Mouse (Mus musculus): Measurements from ENCODE around the gene Fam227a.
A peak's percentile ranks its signal among the peaks of the same experiment; 100 is the strongest.
"Not testable (repeated sequence)": the region's sequence is repeated elsewhere in the genome, so short reads cannot be mapped to it uniquely, and the experiment has no call there.

The Fam227a gene

GRCm38 (mm10) chr15:79685141-79685641 lies 26.4 kb upstream of the Fam227a start:
- no peak for ATAC-seq (ENCODE audit: insufficient number of reproducible peaks, low FRiP score, low TSS enrichment)

GRCm38 (mm10) chr15:79684616-79685015 lies 25.9 kb upstream of the Fam227a start:
- ATAC-seq (ENCODE audit: insufficient number of reproducible peaks, low FRiP score, low TSS enrichment), result no peak

- no peak for ATAC-seq (ENCODE audit: insufficient number of reproducible peaks, low FRiP score, low TSS enrichment)
These were observed 25.1 kb upstream of the Fam227a start for GRCm38 (mm10) chr15:79683707-79684465.

- no peak for ATAC-seq (ENCODE audit: insufficient number of reproducible peaks, low FRiP score, low TSS enrichment)
These were observed 24.4 kb upstream of the Fam227a start for GRCm38 (mm10) chr15:79683146-79683545.

GRCm38 (mm10) chr15:79681973-79682372 lies 23.2 kb upstream of the Fam227a start:
- ATAC-seq (ENCODE audit: insufficient number of reproducible peaks, low FRiP score, low TSS enrichment), result no peak

- ATAC-seq (ENCODE audit: insufficient number of reproducible peaks, low FRiP score, low TSS enrichment), result no peak
These were observed 19.2 kb upstream of the Fam227a start for GRCm38 (mm10) chr15:79677936-79678335.

GRCm38 (mm10) chr15:79671828-79672348 lies 13.1 kb upstream of the Fam227a start:
- not testable (repeated sequence) for ATAC-seq (ENCODE audit: insufficient number of reproducible peaks, low FRiP score, low TSS enrichment)

- ATAC-seq (ENCODE audit: insufficient number of reproducible peaks, low FRiP score, low TSS enrichment), result peak; percentile 17; the same call in 1 of the 2 replicates
These were observed 12.2 kb upstream of the Fam227a start for GRCm38 (mm10) chr15:79670972-79671299.

GRCm38 (mm10) chr15:79670249-79670971 lies 11.7 kb upstream of the Fam227a start, which contains the start of gene Tomm22:
TSS of gene Tomm22 (plus strand) at chr15:79670861.
- ATAC-seq (ENCODE audit: insufficient number of reproducible peaks, low FRiP score, low TSS enrichment), result peak; percentile 97

- ATAC-seq (ENCODE audit: insufficient number of reproducible peaks, low FRiP score, low TSS enrichment), result no peak
These were observed 10.4 kb upstream of the Fam227a start for GRCm38 (mm10) chr15:79669195-79669594.

- ATAC-seq (ENCODE audit: insufficient number of reproducible peaks, low FRiP score, low TSS enrichment), result no peak
These were observed 5.9 kb upstream of the Fam227a start for GRCm38 (mm10) chr15:79664666-79665065.

GRCm38 (mm10) chr15:79661852-79662251 lies 3.1 kb upstream of the Fam227a start:
- ATAC-seq (ENCODE audit: insufficient number of reproducible peaks, low FRiP score, low TSS enrichment), result no peak

GRCm38 (mm10) chr15:79657837-79658530 lies 772 bp downstream of the Fam227a start:
- 0 out of 2 replicates have a peak, but pooled peaks have one; percentile 42 for ATAC-seq (ENCODE audit: insufficient number of reproducible peaks, low FRiP score, low TSS enrichment)

- ATAC-seq (ENCODE audit: insufficient number of reproducible peaks, low FRiP score, low TSS enrichment), result no peak
These were observed 2.3 kb downstream of the Fam227a start for GRCm38 (mm10) chr15:79656451-79656850.

- no peak for ATAC-seq (ENCODE audit: insufficient number of reproducible peaks, low FRiP score, low TSS enrichment)
These were observed 7.3 kb downstream of the Fam227a start for GRCm38 (mm10) chr15:79651481-79651880.

GRCm38 (mm10) chr15:79650569-79650968 lies 8.2 kb downstream of the Fam227a start:
- no peak for ATAC-seq (ENCODE audit: insufficient number of reproducible peaks, low FRiP score, low TSS enrichment)

GRCm38 (mm10) chr15:79648130-79648529 lies 10.6 kb downstream of the Fam227a start:
- no peak for ATAC-seq (ENCODE audit: insufficient number of reproducible peaks, low FRiP score, low TSS enrichment)

- no peak for ATAC-seq (ENCODE audit: insufficient number of reproducible peaks, low FRiP score, low TSS enrichment)
These were observed 13.3 kb downstream of the Fam227a start for GRCm38 (mm10) chr15:79645483-79645882.

GRCm38 (mm10) chr15:79641135-79641817 lies 17.5 kb downstream of the Fam227a start:
- no peak for ATAC-seq (ENCODE audit: insufficient number of reproducible peaks, low FRiP score, low TSS enrichment)

GRCm38 (mm10) chr15:79630471-79630870 lies 28.3 kb downstream of the Fam227a start:
- no peak for ATAC-seq (ENCODE audit: insufficient number of reproducible peaks, low FRiP score, low TSS enrichment)

Measured in cerebellum, adult (tissue).